Mouse (Mus musculus) gastrocnemius, adult 2 months (tissue): Measurements from ENCODE around the gene Sox6. TPM values are rescaled to one million over a fixed set of nuclear protein-coding genes. Genes with fewer than 3 reads are reported as not detected.

Source experiments
- DNase-seq: peaks from one replicate; pipeline ENCODE4 v3.0.0; 2022
- H3K27ac ChIP-seq: fragments of 200-600 bp; 2 replicates; pipeline ENCODE4 v1.8.1; 2022; ENCODE audit warnings: mild to moderate bottlenecking
- H3K4me3 ChIP-seq: fragments of 200-600 bp; 2 replicates; pipeline ENCODE4 v1.8.1; 2022; ENCODE audit warnings: mild to moderate bottlenecking, moderate library complexity
- CTCF ChIP-seq: fragments of 200-600 bp; IDR thresholded peaks from 2 replicates; pipeline ENCODE4 v1.8.1; 2022; ENCODE audit warnings: antibody characterized with exemption, mild to moderate bottlenecking, moderate library complexity
- intact Hi-C: fragments of 180-260 bp; cut with DNase I; formaldehyde crosslinking; loops from one replicate; pipeline ENCODE4 v1.15.1; 2025
- total RNA-seq, 2 experiments: library from RNA; stranded (reverse); gene quantifications; 2 replicates each; pipeline ENCODE4 v1.2.3; 2021

Gene Sox6
- total RNA-seq, 2 experiments from 2014 or later = 186 to 189 TPM

GRCm38 (mm10) chr7:115974518-115974917 lies 64.1 kb downstream of the Sox6 start:
- TF ChIP-seq CTCF = no peak
- H3K4me3 ChIP-seq = no peak overlapping the region
- intact Hi-C loops = no loop called here
- H3K27ac ChIP-seq = peak overlapping the region; percentile 82
- no peak for DNase-seq

GRCm38 (mm10) chr7:115967186-115967585 lies 71.4 kb downstream of the Sox6 start:
- H3K4me3 ChIP-seq = no peak overlapping the region
- intact Hi-C loops = no loop called here
- H3K27ac ChIP-seq = no peak overlapping the region
- DNase-seq = no peak
- no peak for TF ChIP-seq CTCF

GRCm38 (mm10) chr7:115966181-115966580 lies 72.4 kb downstream of the Sox6 start:
- intact Hi-C loops = no loop called here
- no peak overlapping the region for H3K4me3 ChIP-seq
- TF ChIP-seq CTCF = no peak
- no peak for DNase-seq
- H3K27ac ChIP-seq = no peak overlapping the region; the same call in 1 of the 2 replicates

DNA sequence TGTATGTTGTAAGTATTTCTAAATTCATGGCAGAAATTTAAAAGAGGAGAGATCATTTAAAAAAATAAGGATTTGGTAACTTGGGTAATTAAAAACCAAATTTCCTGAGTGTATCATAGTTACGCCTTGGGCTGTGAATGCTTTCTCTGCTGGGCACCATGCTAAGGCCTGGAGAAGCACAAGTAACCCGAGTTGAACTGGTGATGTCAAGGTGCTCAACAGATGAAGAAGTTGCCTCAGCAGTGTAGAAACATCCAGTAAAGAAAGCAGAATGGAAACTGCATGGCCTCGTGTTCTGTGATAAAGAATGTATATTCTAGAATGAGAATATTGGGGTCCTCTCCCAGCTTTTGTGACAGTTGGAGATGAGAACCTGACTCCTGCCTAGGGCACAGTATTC lies 85.5 kb downstream of the Sox6 start:
- TF ChIP-seq CTCF = no peak
- H3K4me3 ChIP-seq = no peak overlapping the region
- DNase-seq = no peak
- intact Hi-C loops = no loop called here
- H3K27ac ChIP-seq = 0 out of 2 replicates have a peak overlapping the region, but pooled peaks have one; percentile 46

GRCm38 (mm10) chr7:115952235-115952634 lies 86.4 kb downstream of the Sox6 start:
- TF ChIP-seq CTCF = no peak
- no peak for DNase-seq
- intact Hi-C loops = no loop called here
- no peak overlapping the region for H3K4me3 ChIP-seq
- peak overlapping the region; percentile 46 for H3K27ac ChIP-seq

DNA sequence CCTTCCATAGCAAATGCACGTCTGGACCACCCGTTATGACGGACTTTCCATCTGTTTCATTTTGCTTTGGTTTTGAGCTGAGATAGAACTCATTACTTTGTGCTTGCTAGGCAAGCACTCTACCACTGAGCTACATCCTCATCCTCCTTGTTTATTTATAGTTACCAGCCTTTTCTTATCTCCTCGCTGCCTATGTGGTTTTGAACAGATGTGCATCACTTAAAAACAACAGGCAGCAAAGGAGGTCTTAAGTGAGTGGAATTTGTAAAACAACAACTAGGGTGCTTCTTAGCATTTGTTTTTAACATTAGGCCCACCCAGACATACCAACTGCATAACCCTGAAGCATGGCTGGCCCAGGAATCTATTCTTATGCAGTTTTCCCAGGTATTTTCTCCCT lies 86.9 kb downstream of the Sox6 start:
- TF ChIP-seq CTCF = no peak
- no peak overlapping the region for H3K4me3 ChIP-seq
- no peak overlapping the region for H3K27ac ChIP-seq
- intact Hi-C loops = no loop called here
- no peak for DNase-seq

GRCm38 (mm10) chr7:115947916-115948315 lies 90.7 kb downstream of the Sox6 start:
- intact Hi-C loops = no loop called here
- TF ChIP-seq CTCF = no peak
- no peak overlapping the region for H3K27ac ChIP-seq
- H3K4me3 ChIP-seq = no peak overlapping the region
- no peak for DNase-seq

DNA sequence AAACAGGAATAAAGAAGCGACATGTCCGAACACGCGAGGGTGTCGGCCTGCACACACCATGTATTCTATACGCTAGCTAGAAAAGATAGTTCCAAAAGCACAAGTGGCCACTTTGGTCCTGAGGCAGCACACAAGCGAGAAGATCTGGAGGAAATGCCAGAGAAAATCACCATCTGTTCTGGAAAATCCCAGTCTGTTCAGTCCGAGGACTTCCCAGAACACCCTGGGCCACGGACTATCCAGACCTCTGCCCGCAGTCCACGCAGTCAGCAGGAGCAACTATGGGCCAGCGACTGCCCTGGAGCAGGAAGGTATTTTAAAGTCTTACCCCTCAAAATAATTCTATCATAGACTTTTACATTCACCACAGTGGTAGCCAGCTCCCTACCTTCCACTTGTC lies 92.0 kb downstream of the Sox6 start:
- no peak for DNase-seq
- Histone ChIP-seq H3K4me3 (no peak overlapping the region), H3K27ac (no peak overlapping the region)
- intact Hi-C loops = no loop called here
- TF ChIP-seq CTCF = no peak

- no peak for DNase-seq
- H3K27ac ChIP-seq = no peak overlapping the region
- TF ChIP-seq CTCF = no peak
- intact Hi-C loops = no loop called here
- no peak overlapping the region for H3K4me3 ChIP-seq
Observed at GRCm38 (mm10) chr7:115945516-115945915, 93.1 kb downstream of the Sox6 start.

- no peak for TF ChIP-seq CTCF
- H3K27ac ChIP-seq = no peak overlapping the region
- intact Hi-C loops = no loop called here
Observed at GRCm38 (mm10) chr7:115944250-115944649, 94.3 kb downstream of the Sox6 start.

DNA sequence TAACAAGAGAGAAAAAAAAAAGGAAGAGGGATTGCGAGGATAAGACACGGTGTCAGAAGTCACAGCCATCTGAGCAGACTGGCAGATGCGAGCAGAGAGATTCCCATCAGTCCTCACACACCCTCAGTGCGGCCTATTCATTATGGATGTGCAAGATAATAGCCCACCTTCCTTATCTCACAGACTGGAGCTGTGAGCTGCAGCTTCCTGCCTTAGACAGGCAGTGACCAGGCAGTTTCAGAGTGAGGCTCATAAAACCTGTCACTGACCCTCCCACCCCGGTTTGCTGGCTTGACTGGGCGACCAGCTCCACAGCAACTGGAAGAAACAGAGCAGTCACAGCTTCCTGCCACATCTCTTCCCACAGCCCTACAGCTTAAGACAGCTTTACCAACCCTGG lies 96.8 kb downstream of the Sox6 start:
- no peak for DNase-seq
- no peak overlapping the region for H3K4me3 ChIP-seq
- TF ChIP-seq CTCF = no peak
- intact Hi-C loops = no loop called here
- H3K27ac ChIP-seq = no peak overlapping the region

More at GRCm38 (mm10) chr7:115944250-115944649, 94.3 kb downstream of the Sox6 start:
- no peak overlapping the region for H3K4me3 ChIP-seq
- DNase-seq = no peak

DNA sequence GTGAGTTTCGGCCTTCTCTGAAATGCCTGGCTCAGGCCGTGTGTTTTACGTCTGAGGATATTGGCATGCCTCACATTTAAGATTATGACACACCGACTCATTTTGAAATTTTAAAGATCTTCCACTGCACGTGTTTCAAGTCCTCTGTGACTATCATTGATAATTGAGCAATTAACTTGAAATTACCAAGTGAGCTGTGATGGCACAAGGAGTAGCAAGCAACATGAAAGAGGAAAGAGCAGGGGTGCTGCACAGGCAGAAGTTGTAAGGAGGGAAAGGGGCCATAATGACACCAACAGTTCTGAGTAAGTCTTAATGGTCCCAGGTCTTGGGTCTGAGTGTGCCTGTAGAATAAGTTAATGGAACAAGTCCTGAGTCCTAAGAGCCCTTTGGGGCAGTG lies 99.3 kb downstream of the Sox6 start:
- no peak for DNase-seq
- no peak overlapping the region for H3K4me3 ChIP-seq
- H3K27ac ChIP-seq = no peak overlapping the region
- intact Hi-C loops = no loop called here
- TF ChIP-seq CTCF = no peak

GRCm38 (mm10) chr7:115936908-115937307 lies 101.7 kb downstream of the Sox6 start:
- no peak for DNase-seq
- Histone ChIP-seq H3K27ac (no peak overlapping the region), H3K4me3 (no peak overlapping the region)
- intact Hi-C loops = no loop called here
- TF ChIP-seq CTCF = no peak

- TF ChIP-seq CTCF = no peak
- Histone ChIP-seq H3K27ac (no peak overlapping the region), H3K4me3 (no peak overlapping the region)
- DNase-seq = no peak
- intact Hi-C loops = no loop called here
Observed at GRCm38 (mm10) chr7:115915338-115915737, 123.3 kb downstream of the Sox6 start.

DNA sequence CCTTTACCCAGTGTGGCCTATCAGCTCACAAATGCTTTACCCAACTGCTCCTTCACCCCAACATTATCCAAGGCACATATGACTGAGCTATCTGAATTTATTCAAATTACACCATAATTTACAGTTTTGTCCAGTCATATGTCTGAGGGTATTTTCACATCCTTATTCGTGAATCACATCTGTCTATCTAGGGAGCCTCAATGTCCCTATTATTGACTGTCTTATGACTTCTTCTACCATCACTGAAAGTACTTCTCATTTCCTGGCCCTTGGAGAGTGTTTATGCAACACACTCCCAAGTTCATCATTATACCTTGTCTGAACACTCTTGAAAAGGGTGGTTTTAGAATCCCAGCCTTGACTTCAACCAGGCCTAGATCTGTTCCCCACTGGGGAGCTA lies 128.3 kb downstream of the Sox6 start:
- DNase-seq = no peak
- no peak overlapping the region for H3K27ac ChIP-seq
- no peak overlapping the region for H3K4me3 ChIP-seq
- intact Hi-C loops = no loop called here
- TF ChIP-seq CTCF = no peak
